Mouse (Mus musculus): Measurements from ENCODE around the gene Als2cl. TPM values are rescaled to one million over a fixed set of nuclear protein-coding genes. Genes with fewer than 3 reads are reported as not detected.

Gene Als2cl
- 1.5 and 1.6 TPM in 2 replicates for polyA plus RNA-seq (2015; fragmentation: Nextera tagmentation; extraction: Ambion mirVana)

DNA sequence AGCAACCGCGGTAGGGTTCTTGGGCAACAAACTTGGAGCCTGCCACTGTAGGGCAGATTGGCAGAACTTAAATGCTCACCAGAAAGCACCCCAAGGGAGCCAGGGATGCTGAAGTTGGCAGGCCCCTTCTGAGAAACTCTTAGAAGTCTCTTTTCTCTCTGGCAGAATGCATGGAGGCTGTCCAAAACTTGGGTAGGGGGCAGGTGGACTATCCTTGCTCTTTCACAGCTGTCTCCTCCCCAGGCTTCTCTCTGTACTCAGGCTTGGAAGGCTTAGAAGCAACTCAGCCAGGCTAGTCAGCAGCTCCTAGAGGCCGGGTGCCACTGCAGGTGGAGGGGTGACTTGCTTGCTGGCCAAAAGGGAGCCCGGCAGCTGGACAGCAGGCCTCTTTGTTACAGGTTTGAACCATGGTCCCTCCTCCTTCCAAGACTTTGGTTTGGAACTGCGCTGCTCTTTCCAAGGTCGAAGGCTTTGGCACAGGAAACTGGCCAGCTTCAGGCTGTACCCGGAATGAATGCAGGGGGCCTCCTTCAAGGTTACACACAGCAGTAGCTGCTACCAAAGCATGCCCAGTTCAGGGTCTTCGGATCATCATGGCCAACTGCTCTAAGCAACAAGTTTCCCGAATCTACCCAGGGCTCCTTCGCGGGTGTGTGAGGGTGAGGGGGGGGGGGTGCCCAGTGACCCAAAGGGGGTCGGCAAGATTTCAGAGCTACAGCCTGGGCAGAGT is at the start of gene Als2cl:
Als2cl (plus strand) TSS at position 680 of the 730 bp plus-strand sequence.

DNA sequence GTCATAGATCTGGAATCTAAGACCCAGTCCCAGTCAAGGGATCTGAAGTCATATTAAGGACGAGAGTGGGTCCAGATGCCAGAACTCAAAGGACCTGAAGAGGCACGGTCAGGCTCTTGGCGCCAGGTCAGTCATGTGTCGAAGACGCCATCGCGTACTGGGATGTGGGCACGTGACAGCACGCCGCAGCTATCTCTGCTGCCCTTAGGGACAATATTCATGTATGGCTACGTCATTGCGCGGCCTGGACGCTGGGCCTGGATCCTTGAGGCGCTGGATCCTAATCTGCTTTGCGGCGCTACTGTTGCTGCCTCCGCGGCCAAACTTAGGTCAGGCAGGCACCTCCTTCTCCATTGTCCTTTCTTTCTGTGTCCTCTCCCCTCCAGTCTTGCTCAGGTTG is 45.3 kb upstream of the Als2cl start, which contains the start of gene Prss45:
Prss45 (plus strand) TSS at position 178 of the 400 bp plus-strand sequence.

DNA sequence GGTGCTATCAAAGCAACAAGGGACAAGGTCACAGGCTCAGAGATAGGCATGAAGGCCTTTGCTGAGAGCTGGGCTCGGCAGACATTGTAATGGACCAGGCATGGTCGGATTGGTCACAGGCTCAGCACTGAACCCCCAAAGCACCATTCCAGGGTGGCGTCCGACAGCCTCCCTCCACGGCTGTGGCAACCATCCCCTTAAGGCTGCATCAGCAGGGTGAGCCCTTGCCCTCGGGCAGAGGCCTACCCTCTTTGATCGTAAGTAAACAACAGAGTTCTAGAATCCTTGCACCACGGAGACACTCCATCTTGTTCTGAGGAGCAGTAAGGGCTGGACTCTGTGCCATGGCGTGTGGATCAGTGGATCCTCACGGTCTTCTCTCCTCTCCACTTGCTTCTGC is 35.5 kb upstream of the Als2cl start, which contains the start of gene Prss46:
Prss46 (plus strand) TSS at position 301 of the 400 bp plus-strand sequence.

DNA sequence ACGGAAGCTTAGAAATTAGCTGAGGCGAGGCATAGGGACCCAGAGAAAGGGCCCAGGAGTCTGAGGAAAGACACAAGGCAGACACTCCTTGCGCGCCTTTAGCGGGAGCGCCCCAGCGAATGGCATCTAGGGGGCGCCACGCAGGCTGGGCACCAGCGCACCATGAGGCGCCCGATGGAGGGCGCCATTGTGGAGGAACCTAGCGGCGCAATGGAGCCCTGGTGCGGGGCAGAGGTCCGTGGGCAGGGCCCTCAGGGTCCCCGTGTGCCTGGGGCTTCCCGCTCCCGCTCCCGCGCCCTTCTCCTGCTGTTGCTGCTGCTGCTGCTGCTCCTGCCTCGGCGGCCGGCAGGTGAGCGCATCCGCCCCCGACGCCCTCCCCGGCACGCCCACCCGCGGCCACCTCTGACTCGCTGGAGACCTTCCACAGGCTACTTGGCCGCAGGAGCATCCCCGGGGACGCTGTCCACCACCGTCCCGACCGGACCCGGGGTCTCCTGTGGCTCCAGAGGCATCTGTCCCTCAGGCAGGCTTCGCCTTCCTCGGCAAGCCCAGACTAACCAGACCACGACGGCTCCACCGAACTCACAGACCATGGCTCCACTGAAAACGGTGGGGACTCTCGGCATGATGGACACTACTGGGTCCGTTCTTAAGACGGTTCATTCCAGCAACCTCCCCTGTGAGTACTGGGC is 21.7 kb upstream of the Als2cl start, which contains the start of gene Prss50:
Prss50 (plus strand) TSS at position 187 of the 692 bp plus-strand sequence.

DNA sequence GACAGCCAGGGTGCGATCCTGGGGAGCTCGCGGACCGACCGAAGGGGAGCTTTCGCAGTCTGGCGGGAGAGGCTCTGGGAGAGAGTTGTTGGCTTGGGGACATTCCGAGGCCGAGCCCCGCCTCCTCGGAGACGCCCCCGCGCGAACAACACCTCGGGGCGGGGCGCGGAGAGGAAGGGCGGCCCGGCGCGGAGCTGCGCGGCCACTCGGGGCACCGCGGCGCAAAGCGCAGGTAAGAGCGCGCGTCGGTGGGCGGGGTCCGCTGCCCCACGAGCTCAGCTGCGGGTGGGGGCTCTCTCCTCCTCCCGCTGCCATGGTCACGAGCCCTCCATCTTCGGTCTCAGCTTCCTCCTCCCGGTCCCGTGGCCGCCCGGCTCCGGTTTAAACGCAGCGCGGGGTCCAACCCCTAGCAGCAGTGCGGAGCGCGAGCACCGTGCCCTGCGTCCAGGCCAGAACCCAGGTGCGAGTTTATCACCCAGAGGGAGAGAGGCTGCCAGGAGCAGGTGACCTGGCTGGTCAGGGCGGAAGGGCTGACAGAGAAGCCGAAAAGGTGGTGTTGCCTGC is 410 bp downstream of the Als2cl start, which contains the start of gene Tmie:
Tmie (minus strand) TSS at position 116 of the 564 bp plus-strand sequence.

DNA sequence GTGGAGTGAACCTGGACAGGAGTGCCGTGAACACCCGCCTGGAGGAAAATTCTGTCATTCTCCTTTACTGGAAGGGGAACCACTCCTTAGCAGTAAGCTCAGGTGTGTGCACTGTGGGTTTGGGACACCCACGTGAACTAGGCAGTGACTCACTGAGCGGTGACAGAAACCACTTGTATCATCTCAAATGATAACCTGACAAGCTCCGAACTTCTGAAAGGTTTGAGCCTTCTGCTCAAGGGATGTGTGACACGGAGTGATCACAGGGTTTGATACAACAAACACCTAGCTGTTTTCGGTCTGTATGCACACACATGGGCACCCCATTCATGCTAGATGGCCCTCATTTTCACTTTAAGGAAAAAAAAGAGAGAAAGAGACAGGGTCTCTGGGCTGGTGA is 37.1 kb downstream of the Als2cl start, which contains the start of gene Fam240a:
Fam240a (minus strand) TSS at position 76 of the 400 bp plus-strand sequence.

DNA sequence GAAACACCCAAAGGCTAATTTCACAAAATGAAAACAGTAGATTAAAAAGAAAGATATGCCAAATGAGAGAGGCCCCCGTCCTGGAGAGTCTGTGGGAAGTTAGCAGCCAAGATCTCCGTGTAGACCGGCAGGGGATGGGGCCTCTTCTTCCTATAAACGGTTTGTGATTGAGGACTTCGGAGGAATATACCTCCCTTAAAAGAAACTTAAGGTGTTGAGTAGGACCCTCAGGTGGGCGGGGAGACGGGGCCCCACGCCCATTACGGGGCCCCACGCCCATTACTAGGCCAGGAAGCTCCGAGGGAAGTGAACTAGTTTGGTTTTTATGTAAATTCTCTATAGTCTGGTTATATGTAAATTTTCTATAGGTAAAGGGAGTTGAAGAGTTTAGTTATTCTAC is 66.3 kb downstream of the Als2cl start, which contains the start of gene Tdgf1:
Tdgf1 (minus strand) TSS at position 233 of the 400 bp plus-strand sequence.

Other genes starting within 250 kb of the Als2cl start
- 4.9 and 6.2 TPM in 2 replicates for gene Nbeal2, start 225.7 kb upstream of the Als2cl start, polyA plus RNA-seq (2015; fragmentation: Nextera tagmentation; extraction: Ambion mirVana)
- gene Ccdc12, start 223.4 kb upstream of the Als2cl start, polyA plus RNA-seq (2015; fragmentation: Nextera tagmentation; extraction: Ambion mirVana) = 108 and 121 TPM in 2 replicates
- gene Myl3, start 138.0 kb upstream of the Als2cl start, polyA plus RNA-seq (2015; fragmentation: Nextera tagmentation; extraction: Ambion mirVana) = 0.17 TPM in 1 of 2 replicates, not detected in the other
- 10.2 and 12.6 TPM in 2 replicates for gene Pth1r, start 132.7 kb upstream of the Als2cl start, polyA plus RNA-seq (2015; fragmentation: Nextera tagmentation; extraction: Ambion mirVana)
- not detected in 2 replicates for gene Prss42, start 81.7 kb upstream of the Als2cl start, polyA plus RNA-seq (2015; fragmentation: Nextera tagmentation; extraction: Ambion mirVana)
- gene Prss44, start 65.9 kb upstream of the Als2cl start, polyA plus RNA-seq (2015; fragmentation: Nextera tagmentation; extraction: Ambion mirVana) = not detected in 2 replicates
- not detected in 2 replicates for gene Prss43, start 53.2 kb upstream of the Als2cl start, polyA plus RNA-seq (2015; fragmentation: Nextera tagmentation; extraction: Ambion mirVana)
- gene Prss45, start 45.3 kb upstream of the Als2cl start, polyA plus RNA-seq (2015; fragmentation: Nextera tagmentation; extraction: Ambion mirVana) = not detected in 2 replicates
- gene Prss46, start 35.4 kb upstream of the Als2cl start, polyA plus RNA-seq (2015; fragmentation: Nextera tagmentation; extraction: Ambion mirVana) = not detected in 2 replicates
- gene Prss50, start 21.9 kb upstream of the Als2cl start, polyA plus RNA-seq (2015; fragmentation: Nextera tagmentation; extraction: Ambion mirVana) = 34.7 and 38.5 TPM in 2 replicates
- 0.46 and 0.53 TPM in 2 replicates for gene Tmie, start 243 bp downstream of the Als2cl start, polyA plus RNA-seq (2015; fragmentation: Nextera tagmentation; extraction: Ambion mirVana)
- not detected in 2 replicates for gene Fam240a, start 37.0 kb downstream of the Als2cl start, polyA plus RNA-seq (2015; fragmentation: Nextera tagmentation; extraction: Ambion mirVana)
- 0.08 TPM in 1 of 2 replicates, not detected in the other for gene Tdgf1, start 66.3 kb downstream of the Als2cl start, polyA plus RNA-seq (2015; fragmentation: Nextera tagmentation; extraction: Ambion mirVana)
- gene Lrrc2, start 71.7 kb downstream of the Als2cl start, polyA plus RNA-seq (2015; fragmentation: Nextera tagmentation; extraction: Ambion mirVana) = 0.05 and 0.11 TPM in 2 replicates
- 0.49 and 0.51 TPM in 2 replicates for gene Rtp3, start 110.7 kb downstream of the Als2cl start, polyA plus RNA-seq (2015; fragmentation: Nextera tagmentation; extraction: Ambion mirVana)
- 228 and 346 TPM in 2 replicates for gene Ltf, start 139.4 kb downstream of the Als2cl start, polyA plus RNA-seq (2015; fragmentation: Nextera tagmentation; extraction: Ambion mirVana)
- 11.3 and 15.1 TPM in 2 replicates for gene Ccrl2, start 177.6 kb downstream of the Als2cl start, polyA plus RNA-seq (2015; fragmentation: Nextera tagmentation; extraction: Ambion mirVana)
- gene Lrrfip2, start 237.7 kb downstream of the Als2cl start, polyA plus RNA-seq (2015; fragmentation: Nextera tagmentation; extraction: Ambion mirVana) = 21.2 and 25.8 TPM in 2 replicates

Measured in spleen, postnatal 0 days (tissue).